Mouse (Mus musculus) 3134 (cell line): ENCODE results near the gene Pcsk6.

Source experiments
- DNase-seq: peaks from one replicate; pipeline ENCODE4 v3.0.0-alpha.2; 2011; ENCODE audit warnings: low spot score; ENCODE audit not compliant: insufficient read length; ENCODE audit errors: extremely low read depth

Pcsk6 gene

GRCm38 (mm10) chr7:66098803-66099202 is 237.3 kb downstream of the Pcsk6 start:
- no peak for DNase-seq
